Mouse (Mus musculus): ENCODE results near the gene Ltbp2. TPM values are rescaled to one million over a fixed set of nuclear protein-coding genes. Genes with fewer than 3 reads are reported as not detected.

The Ltbp2 gene
- not detected for polyA plus RNA-seq (2017; shearing (Covaris generic))

DNA sequence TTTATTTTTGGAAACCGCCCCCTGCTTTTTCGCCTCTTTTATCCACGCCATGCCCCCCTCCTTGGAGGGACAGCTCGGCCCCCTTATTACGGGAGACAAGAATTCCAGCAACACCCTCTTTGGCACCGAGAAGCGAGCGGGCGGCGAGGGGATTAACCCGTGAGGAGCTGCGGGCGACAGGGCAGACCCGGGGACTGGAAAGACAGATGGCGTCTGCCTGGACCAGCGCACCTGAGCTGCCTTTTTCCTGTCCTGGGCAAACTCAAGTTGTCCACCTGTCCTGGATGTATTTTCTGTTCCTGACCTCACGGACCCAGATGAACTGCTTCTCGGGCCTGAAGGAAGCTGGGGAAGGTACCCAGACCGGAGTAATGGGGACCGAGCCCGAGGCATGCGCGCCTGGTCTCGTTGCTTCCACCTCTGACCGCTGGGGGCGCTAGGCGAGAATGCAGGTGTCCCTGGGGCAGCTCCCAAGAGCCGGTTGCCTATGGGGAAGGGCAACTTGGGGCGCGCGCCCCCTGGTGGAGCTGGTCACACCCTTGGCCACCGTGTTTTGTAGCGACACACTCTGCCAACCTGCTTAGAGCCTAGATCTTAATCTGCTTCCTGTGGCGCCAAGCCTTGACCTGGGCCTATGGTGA is at the start of gene Ltbp2:
Gene Ltbp2, minus strand, starts transcription at position 52 of the 641 bp plus-strand sequence.
- ATAC-seq, result peak; percentile 70

DNA sequence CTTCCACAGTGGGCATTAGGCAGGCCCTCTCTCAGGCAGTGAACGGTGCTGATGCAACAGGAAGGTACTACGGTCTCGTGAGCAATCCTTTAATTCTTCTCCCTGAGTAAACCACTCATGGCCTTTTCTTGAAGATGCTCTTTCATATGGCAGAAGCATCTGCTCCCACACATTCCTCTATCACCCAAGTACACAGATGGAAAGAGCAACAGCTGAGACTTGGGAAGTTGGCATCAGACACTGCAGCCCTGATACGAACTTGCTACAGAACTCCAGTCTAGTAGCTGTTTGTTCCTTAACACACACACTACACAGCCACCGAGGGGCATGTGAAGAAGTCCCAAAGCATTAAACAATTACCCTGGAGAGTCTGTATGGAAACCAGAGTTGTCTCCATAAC is 48.0 kb upstream of the Ltbp2 start:
- ATAC-seq, result no peak

DNA sequence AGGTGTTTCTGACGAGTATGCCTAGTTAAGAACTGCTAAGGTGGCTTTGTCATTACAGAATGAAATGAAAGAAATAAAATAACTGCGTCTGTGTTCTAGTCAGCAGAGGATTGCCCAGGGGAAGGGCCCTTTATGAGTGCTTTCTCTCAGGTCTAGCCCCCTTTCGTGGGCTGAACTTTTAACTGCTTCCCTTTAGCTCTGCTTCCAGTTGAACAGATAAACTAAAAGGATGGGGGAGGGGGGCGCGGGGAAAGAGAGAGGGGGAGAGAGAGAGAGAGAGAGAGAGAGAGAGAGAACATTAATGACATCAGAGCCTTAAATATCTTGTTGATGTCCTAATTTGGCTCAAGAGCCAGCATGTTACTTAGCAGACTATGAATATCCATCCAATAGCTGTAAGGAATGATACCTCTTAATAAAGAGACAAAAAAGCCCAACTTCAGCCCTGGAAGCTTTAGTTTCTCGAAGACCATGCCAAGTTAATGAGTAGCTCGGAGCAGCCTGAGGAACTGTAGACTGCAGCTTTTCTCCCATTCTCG is 45.6 kb upstream of the Ltbp2 start:
- ATAC-seq, result no peak

GRCm38 (mm10) chr12:84918809-84919208 is 42.5 kb upstream of the Ltbp2 start:
- ATAC-seq, result no peak

DNA sequence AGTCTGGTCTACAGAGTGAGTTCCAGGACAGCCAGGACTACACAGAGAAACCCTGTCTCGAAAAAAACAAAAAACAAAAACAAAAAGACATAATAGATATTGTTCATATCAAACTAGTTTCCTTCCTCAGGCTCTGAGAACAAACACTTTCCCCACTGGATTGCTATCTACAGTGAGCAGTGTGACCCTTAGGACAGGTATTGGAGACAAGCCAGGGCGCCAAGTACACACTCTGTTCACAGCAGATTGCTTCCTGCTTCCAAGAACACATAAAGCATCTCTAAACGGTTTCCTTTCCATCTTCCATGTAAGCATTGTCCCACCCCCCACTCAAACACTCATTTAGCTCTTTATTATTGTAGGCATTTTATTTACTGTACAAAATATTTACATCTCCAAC is 41.5 kb upstream of the Ltbp2 start:
- no peak for ATAC-seq

DNA sequence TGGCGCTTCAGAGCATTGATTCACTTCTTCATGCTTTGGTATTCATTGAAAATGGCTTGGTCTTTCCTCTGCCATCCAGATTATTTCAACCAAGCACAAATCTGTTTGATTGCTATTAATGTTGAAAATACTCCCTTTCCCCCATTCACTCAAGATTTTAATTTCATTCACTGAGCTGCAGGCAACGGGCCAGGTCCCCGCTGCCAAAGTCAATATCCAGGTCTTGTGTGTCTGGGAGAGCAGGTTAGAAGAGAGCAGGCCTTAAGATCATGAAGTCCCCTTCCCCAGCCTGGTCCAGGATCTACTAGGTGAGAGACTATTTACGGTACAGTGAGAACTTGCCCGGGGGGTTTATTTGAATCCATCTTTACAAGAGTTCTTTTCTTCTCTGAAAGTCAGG is 38.6 kb upstream of the Ltbp2 start:
- ATAC-seq, result no peak

DNA sequence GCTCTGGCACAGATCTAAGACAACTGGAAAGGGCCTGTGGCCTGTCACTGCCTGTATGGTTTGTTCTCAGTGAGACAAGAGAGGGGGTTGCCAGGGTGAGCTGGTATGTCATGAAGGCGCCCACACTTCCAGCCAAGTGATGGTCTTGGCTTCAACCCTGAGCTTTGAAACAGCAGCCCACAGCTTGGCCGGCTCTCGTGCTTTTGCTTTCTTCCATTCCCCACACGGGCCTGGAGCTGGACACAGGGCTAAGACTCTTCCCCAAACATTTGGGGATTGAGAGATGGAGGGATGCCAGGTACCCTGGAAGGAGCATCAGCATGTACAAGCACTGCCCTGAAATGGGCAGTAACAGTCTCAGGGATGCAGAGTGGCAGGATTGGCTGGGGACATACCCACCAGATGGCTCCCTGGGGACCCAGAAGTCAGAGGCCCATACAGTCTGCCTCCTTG is 36.3 kb upstream of the Ltbp2 start:
- no peak for ATAC-seq

- ATAC-seq, result no peak
Observed at GRCm38 (mm10) chr12:84911640-84912039, 35.3 kb upstream of the Ltbp2 start.

GRCm38 (mm10) chr12:84910066-84910465 is 33.7 kb upstream of the Ltbp2 start:
- no peak for ATAC-seq

DNA sequence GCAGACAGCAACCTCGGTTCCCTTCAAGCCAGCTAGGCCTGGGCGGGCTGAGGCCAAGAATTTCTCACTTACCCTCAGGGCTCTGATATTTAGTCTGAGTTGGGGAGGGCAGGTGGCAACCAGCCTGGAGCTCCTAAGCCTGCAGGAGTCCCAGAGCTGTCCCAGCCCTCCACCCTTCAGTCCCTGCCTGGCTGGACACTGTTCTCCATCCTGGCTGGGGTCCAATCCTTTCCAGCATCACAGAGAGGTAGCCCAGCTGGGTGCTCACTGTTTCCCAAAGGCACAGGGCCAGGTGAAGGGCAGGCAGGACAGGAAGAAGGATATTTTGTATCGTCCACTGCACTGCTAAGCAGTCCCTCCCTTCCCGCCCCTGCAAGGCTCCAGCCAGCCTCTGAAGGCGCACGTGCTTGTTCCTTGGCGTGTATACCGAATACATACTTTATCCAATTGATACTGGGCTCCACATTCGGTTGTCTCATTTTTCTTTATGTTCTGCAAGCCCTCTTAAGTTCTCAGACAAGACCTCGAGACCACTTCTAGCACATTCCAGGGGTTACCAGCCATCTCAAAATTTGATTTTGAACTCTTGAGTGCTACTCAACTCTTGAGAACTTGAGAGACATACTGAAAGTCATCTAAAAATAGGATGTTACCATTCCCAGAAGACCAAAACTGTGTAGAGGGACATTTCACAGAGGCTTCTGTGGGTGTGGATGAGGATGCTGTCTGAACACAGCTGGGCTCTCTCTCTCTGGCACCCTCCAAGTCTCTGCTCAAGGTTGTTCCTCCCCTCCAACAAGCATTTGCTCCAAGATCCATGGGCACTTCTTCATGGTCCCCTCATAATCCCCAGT is 31.5 kb upstream of the Ltbp2 start:
- no peak for ATAC-seq

GRCm38 (mm10) chr12:84907024-84907626 is 30.8 kb upstream of the Ltbp2 start:
- no peak for ATAC-seq

- ATAC-seq, result no peak
Observed at GRCm38 (mm10) chr12:84904399-84904798, 28.1 kb upstream of the Ltbp2 start.

- ATAC-seq, result no peak
Observed at GRCm38 (mm10) chr12:84900317-84900716, 24.0 kb upstream of the Ltbp2 start.

- ATAC-seq, result no peak
Observed at GRCm38 (mm10) chr12:84897322-84897721, 21.0 kb upstream of the Ltbp2 start.

- ATAC-seq, result no peak
Observed at GRCm38 (mm10) chr12:84896235-84896634, 19.9 kb upstream of the Ltbp2 start.

DNA sequence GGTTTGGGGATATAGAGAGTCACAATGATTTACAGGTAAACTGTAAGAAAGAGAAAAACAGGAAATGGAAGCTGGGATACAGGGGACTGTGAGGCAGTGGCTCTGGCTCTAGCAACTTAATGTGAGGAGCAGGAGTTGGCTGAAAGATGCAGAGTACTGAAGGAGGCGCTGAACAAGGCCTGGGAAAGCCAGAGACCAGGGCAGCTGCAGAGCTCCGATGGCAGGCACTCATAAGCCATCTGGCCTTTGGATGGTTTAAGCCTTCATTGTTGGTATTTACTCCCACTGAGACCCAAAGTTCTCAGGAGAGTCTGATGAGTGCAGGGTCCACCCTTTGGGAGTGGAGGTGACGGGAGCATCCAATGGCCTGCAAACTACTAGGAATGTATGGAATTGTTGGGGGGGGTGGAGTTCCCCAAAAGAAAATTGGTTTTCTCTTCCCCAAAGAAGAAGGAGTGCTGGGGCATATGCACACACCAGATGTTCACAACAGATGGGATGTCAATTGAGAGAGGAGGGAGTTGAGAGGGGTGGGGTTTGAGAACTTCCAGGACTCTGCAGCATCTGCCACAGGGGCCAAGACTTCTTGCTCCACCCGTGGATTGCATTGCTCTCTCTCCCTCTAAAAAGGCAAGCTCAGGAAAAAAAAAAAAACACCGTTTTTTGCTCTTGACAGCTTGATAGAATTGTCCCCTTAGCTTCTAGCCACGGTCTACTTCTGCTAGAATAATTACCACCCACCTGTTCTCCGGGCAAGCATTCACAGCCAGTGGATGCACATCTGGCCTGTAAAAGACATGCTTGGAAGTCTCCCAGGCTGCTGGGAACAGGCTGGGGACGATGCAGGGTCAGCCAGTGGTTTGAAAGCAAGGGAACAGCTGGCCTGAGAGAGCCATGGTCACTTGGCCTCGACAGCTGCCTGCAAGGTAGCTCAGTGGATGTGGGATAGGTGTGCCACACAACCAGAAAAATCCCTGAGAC is 17.6 kb upstream of the Ltbp2 start:
- ATAC-seq, result no peak

DNA sequence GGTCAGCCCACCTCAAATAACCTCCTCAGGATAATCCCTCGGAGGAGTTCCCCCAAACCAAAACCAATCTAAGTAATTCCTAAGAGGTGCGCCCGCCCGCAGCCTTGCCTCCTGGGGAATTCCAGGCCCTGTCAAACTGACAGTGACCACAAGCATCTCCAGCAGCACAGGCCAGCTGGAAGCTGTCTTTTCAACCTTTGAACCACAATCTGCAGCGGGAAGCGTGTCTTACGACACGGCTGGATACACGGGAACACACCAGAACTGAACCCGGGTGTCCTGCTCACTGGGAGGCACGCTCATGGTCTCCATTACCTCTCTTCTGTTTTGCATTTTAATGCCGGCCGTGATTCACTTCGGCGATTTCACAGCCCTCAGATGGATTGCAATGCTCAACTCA is 14.0 kb upstream of the Ltbp2 start:
- ATAC-seq, result no peak

- ATAC-seq, result no peak
Observed at GRCm38 (mm10) chr12:84885107-84885876, 9.0 kb upstream of the Ltbp2 start.

DNA sequence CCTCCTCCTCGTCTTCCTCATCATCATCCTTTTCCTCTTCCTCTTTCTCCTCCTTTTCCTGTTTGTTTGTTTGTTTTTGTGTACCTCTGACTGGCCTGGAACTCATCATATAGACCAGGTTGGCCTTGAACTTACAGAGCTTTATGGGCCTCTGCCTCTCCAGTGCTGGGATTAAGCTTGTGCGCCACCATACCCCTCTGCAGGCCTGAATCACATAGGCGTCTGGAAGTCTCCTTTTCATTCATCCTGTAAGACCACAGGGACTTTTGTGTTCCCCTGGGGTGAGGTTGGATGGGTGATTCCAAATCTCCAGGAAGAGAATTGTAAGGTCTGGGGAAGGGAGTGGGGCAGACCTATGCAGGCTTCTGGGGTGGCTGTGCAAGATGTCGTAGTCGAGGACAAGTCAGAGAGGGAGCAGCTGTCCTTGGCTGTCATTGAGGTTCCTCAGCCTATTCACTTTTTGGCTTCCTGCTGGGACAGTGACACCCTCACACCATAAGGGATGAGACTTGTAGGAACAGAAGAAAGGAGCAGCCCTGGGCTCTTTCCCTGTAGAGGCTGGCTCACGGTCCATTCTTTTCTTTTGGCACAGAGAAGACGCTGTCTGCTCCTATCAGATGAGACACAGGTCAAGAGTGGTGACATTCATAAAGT is 8.2 kb upstream of the Ltbp2 start:
- no peak for ATAC-seq

GRCm38 (mm10) chr12:84882796-84883195 is 6.5 kb upstream of the Ltbp2 start:
- ATAC-seq, result no peak

DNA sequence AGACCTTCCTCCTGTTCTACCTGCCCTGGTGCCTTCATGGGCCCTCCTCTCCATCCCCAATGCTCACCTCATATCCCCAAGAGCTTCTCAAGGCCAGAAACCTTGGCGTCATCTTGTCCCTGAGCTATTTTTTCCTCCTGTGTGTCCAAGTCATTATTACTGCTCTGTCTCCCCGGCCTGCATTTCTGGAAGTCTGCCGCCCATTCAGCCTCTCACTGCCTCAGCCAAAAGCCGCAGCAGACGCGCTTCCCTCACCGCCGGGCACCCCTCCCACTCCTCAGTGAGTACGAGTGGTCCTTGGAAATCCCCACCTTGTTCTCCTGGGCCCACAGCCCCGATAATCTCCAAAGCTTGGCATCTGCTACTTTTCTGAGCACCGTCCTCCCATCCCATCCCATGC is 3.8 kb upstream of the Ltbp2 start:
- no peak for ATAC-seq
